Mouse (Mus musculus) C2C12 (cell line): Measurements from ENCODE around the gene Apeh. TPM values are rescaled to one million over a fixed set of nuclear protein-coding genes. Genes with fewer than 3 reads are reported as not detected.

Experiments
- H3K27me3 ChIP-seq: one replicate; pipeline ENCODE4 v1.6.1; 2011; ENCODE audit not compliant: control insufficient read depth, insufficient read depth, insufficient read length
- H3K36me3 ChIP-seq: one replicate; pipeline ENCODE4 v1.6.1; 2011; ENCODE audit not compliant: control insufficient read depth, insufficient read depth
- H3K4me3 ChIP-seq: one replicate; pipeline ENCODE4 v1.5.1; 2011; ENCODE audit warnings: mild to moderate bottlenecking, control low read depth; ENCODE audit not compliant: poor library complexity, insufficient read depth, severe bottlenecking
- H3K79me2 ChIP-seq: one replicate; pipeline ENCODE4 v1.6.1; 2011; ENCODE audit not compliant: control insufficient read depth, insufficient read depth
- H3K79me3 ChIP-seq: one replicate; pipeline ENCODE4 v1.6.1; 2011; ENCODE audit warnings: low read depth, control low read depth
- H3ac ChIP-seq: one replicate; pipeline ENCODE3; 2011; ENCODE audit warnings: low read depth; ENCODE audit not compliant: control insufficient read depth, insufficient read length
- CEBPB ChIP-seq: IDR thresholded peaks from one replicate; pipeline ENCODE4 v1.6.1; 2011; ENCODE audit warnings: low read depth, mild to moderate bottlenecking, control low read depth, moderate library complexity
- CTCF ChIP-seq: IDR thresholded peaks from one replicate; pipeline ENCODE4 v1.5.1; 2011; ENCODE audit not compliant: control insufficient read depth, insufficient read depth, insufficient read length
- FOSL1 ChIP-seq: IDR thresholded peaks from one replicate; pipeline ENCODE4 v1.8.0; 2011; ENCODE audit warnings: mild to moderate bottlenecking, low read length; ENCODE audit not compliant: poor library complexity, insufficient read depth, severe bottlenecking
- MAX ChIP-seq: IDR thresholded peaks from one replicate; pipeline ENCODE4 v1.6.1; 2011; ENCODE audit warnings: mild to moderate bottlenecking, control low read depth
- MYOD1 ChIP-seq: IDR thresholded peaks from one replicate; pipeline ENCODE4 v1.6.1; 2011; ENCODE audit warnings: low read depth; ENCODE audit not compliant: control insufficient read depth, insufficient read length
- MYOG ChIP-seq: IDR thresholded peaks from one replicate; pipeline ENCODE4 v1.6.1; 2011; ENCODE audit not compliant: control insufficient read depth, insufficient read length; ENCODE audit errors: extremely low read depth
- USF1 ChIP-seq: IDR thresholded peaks from one replicate; pipeline ENCODE4 v1.6.1; 2011; ENCODE audit warnings: low read depth, mild to moderate bottlenecking, control low read depth, moderate library complexity
- polyA plus RNA-seq: library from polyadenylated mRNA; unstranded; fragments of >200 nt; fragmentation: generic; extraction: Trizol; gene quantifications from one replicate; pipeline ENCODE4 v1.2.1, GENCODE M21; 2012; ENCODE audit warnings: missing spikeins

The Apeh gene
- polyA plus RNA-seq, 1 experiment = 49.1 TPM

DNA sequence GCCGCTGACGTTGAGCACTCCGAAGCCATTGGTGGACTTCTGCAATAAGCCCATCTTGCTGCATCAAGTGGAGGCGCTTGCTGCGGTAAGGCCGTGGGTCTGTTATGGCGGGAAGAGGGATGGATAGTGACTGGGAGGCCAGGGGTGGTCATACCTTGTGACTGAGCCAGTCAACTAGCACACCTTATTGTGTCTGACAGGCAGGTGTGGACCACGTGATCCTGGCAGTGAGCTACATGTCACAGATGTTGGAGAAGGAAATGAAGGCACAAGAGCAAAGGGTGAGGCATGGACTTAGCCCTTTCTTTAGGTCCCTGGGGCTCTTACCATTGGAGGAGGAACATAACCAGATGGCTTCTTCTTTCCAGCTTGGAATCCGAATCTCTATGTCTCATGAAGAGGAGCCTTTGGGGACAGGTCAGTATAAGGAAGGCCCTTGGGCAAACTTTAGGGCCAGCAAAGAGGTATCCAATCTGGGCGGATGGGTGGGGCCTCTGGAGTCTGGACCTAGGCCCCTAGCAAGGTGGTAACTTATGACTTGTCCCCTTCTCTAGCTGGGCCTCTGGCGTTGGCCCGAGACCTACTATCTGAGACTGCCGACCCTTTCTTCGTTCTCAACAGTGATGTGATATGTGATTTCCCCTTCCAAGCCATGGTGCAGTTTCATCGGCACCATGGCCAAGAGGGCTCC is 44.7 kb downstream of the Apeh start:
- TF ChIP-seq FOSL1 (no peak), USF1 (no peak), MAX (no peak), MYOD1 (no peak), CEBPB (no peak), MYOG (no peak)
- Histone ChIP-seq H3K79me2 (peaks cover 12% of the 10 kb centered on the region), H3K79me3 (peaks cover 1% of the 10 kb centered on the region), H3ac (peak overlapping the region; percentile 89), H3K4me3 (peak overlapping the region; percentile 66), H3K27me3 (no peaks in the 10 kb centered on the region), H3K36me3 (peaks cover 17% of the 10 kb centered on the region)

DNA sequence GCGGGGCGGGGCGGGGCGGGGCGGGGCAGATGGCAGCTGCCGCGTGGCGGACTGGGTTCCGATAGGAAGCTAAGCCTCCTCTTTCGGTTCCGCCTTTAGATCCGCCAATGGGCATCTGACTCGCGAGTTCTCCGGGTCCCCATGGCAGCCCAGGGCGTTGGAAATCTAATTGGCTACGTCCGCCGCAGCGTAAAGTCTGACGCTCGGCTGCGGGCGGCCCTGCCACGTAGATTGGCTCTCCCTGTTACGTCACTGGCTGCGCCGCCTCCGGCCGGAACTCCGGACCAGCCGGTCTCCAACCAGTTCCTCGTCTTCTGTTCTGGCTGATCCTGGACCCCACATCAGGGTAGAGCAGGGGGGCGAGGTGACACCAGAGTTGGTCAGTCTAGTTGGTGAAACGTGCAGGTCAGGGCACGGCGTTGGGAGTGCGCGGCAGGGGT is 45.4 kb downstream of the Apeh start, which contains the start of gene Gmppb:
Gene Gmppb (plus strand): TSS at position 227 of the 440 bp plus-strand sequence.
- no peak for TF ChIP-seq CTCF
- no peak for TF ChIP-seq USF1
- no peak for TF ChIP-seq MYOG
- no peak for TF ChIP-seq MYOD1
- no peak for TF ChIP-seq FOSL1
- TF ChIP-seq MAX = no peak
- TF ChIP-seq CEBPB = no peak
- Histone ChIP-seq H3K79me2 (peaks cover 12% of the 10 kb centered on the region), H3ac (peak within 1 kb of the TSS; percentile 89), H3K36me3 (peaks cover 21% of the 10 kb centered on the region), H3K79me3 (peaks cover 1% of the 10 kb centered on the region), H3K27me3 (no peaks in the 10 kb centered on the region), H3K4me3 (peak within 1 kb of the TSS; percentile 66)

DNA sequence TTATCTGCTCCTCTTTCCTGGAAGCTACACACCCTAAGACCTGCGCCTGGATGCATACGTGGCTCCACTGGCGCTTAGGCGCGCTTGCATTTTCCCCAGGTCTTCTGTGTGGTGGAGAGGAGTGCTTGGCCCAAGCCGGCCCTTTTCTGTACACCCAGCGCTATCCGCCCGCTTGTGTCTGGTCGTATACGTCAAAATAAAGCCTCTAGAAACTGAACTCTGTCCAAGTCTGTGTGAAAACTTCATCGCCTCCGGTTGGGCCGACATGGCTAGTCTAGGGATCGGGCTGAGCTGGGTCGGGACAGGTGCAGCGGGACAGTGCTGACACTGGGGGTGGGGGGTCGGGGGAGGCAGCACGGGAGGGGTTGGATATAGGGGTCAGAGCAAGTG is 45.8 kb downstream of the Apeh start:
- peaks cover 12% of the 10 kb centered on the region for H3K79me2 ChIP-seq
- H3ac ChIP-seq = peak overlapping the region; percentile 42
- no peak for TF ChIP-seq MYOD1
- peaks cover 21% of the 10 kb centered on the region for H3K36me3 ChIP-seq
- no peaks in the 10 kb centered on the region for H3K27me3 ChIP-seq
- H3K79me3 ChIP-seq = peaks cover 1% of the 10 kb centered on the region
- H3K4me3 ChIP-seq = peak overlapping the region; percentile 30

- no peak for TF ChIP-seq MYOG
- Histone ChIP-seq H3K79me3 (peaks cover 1% of the 10 kb centered on the region), H3K79me2 (peaks cover 12% of the 10 kb centered on the region), H3K27me3 (no peaks in the 10 kb centered on the region), H3K36me3 (peaks cover 21% of the 10 kb centered on the region), H3ac (peak overlapping the region; percentile 42), H3K4me3 (peak overlapping the region; percentile 30)
Observed at GRCm38 (mm10) chr9:108047601-108048565, 46.5 kb downstream of the Apeh start.

DNA sequence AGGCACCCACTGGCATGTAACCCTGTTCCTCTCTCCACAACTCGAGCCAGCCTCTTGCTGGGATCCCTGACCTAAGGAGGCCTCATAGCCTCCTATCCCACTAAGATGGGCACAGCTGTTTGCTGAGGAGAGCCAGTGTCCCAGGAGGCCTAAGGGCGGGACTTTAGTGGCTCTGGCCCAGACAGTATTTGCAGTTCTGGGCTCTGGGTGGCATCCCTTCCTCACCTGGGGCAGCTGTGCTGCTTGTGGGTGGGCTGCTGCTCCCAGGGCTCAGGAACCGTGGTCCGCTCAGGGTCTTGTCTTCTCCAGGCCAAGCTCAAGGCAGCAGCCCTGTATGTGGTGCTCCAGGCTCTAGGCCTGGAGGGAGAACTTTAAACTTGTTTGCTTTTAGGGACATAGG is 47.8 kb downstream of the Apeh start:
- H3K36me3 ChIP-seq = peaks cover 15% of the 10 kb centered on the region

More for the DNA sequence above, 47.8 kb downstream of the Apeh start:
- no peaks in the 10 kb centered on the region for H3K27me3 ChIP-seq
- H3K4me3 ChIP-seq = no peak overlapping the region
- peaks cover 12% of the 10 kb centered on the region for H3K79me2 ChIP-seq
- TF ChIP-seq CEBPB (no peak), MAX (no peak), MYOD1 (no peak), USF1 (no peak), FOSL1 (no peak), CTCF (no peak), MYOG (no peak)
- no peak overlapping the region for H3ac ChIP-seq
- H3K79me3 ChIP-seq = peaks cover 1% of the 10 kb centered on the region
